Mouse (Mus musculus) kidney, postnatal 0 days (tissue): ENCODE measurements around the gene Serpina16. TPM values are rescaled to one million over a fixed set of nuclear protein-coding genes. Genes with fewer than 3 reads are reported as not detected.

Experiments used
- ATAC-seq: fragments of 200-750 bp; cut with Nextera tagmentation; replicated peaks from 2 replicates; pipeline ENCODE4 v1.8.0; 2017; ENCODE audit warnings: low read depth, moderate number of reproducible peaks, moderate TSS enrichment, moderate library complexity; ENCODE audit not compliant: low FRiP score
- DNase-seq: peaks from one replicate; pipeline ENCODE4 v3.0.0-alpha.2; 2016; ENCODE audit warnings: low spot score
- H3K27ac ChIP-seq: fragments of 300-500 bp; sonication (generic); 2 replicates; pipeline ENCODE4 v1.5.1; 2014; ENCODE audit warnings: mild to moderate bottlenecking
- H3K27me3 ChIP-seq: fragments of 300-500 bp; sonication (generic); 2 replicates; pipeline ENCODE4 v1.6.1; 2014; ENCODE audit warnings: low read length, mixed read lengths; ENCODE audit not compliant: insufficient read depth
- H3K36me3 ChIP-seq: fragments of 300-500 bp; sonication (generic); 2 replicates; pipeline ENCODE4 v1.6.1; 2014; ENCODE audit warnings: low read length, mixed read lengths; ENCODE audit not compliant: insufficient read depth
- H3K4me1 ChIP-seq: fragments of 300-500 bp; sonication (generic); replicated peaks from 2 replicates; pipeline ENCODE4 v1.6.1; 2014; ENCODE audit warnings: antibody characterized with exemption, low read length, mixed read lengths; ENCODE audit not compliant: insufficient read depth
- H3K4me2 ChIP-seq: fragments of 300-500 bp; sonication (generic); 2 replicates; pipeline ENCODE4 v1.6.1; 2014; ENCODE audit warnings: mild to moderate bottlenecking, low read length, moderate library complexity, mixed read lengths
- H3K4me3 ChIP-seq: fragments of 300-500 bp; sonication (generic); replicated peaks from 2 replicates; pipeline ENCODE4 v1.5.1; 2014; ENCODE audit warnings: low read depth, low read length
- H3K9ac ChIP-seq: fragments of 300-500 bp; sonication (generic); 2 replicates; pipeline ENCODE4 v1.6.1; 2014; ENCODE audit warnings: low read depth, low read length
- H3K9me3 ChIP-seq: fragments of 300-500 bp; sonication (generic); replicated peaks from 2 replicates; pipeline ENCODE4 v1.6.1; 2016; ENCODE audit warnings: low read length, inconsistent platforms, mixed read lengths
- CTCF ChIP-seq: IDR thresholded peaks from 2 replicates; pipeline ENCODE4 v1.5.1; 2016; ENCODE audit warnings: antibody characterized with exemption, low read depth, mild to moderate bottlenecking, moderate library complexity
- WGBS: fragments of 180-500 bp; shearing (Covaris S2); extraction: QIAGEN DNeasy Blood & Tissue Kit; methylation state at CpG from one replicate; pipeline ENCODE4 v1.1.7; 2014; 5-methylcytosine and 5-hydroxymethylcytosine counted together
- polyA plus RNA-seq: library from polyadenylated mRNA; unstranded; fragments of >200 nt; fragmentation: Nextera tagmentation; extraction: Ambion mirVana; gene quantifications from 2 replicates; pipeline ENCODE4 v1.2.1, GENCODE M21; 2015

The Serpina16 gene
- polyA plus RNA-seq, 1 experiment from 2014 or later, result not detected

DNA sequence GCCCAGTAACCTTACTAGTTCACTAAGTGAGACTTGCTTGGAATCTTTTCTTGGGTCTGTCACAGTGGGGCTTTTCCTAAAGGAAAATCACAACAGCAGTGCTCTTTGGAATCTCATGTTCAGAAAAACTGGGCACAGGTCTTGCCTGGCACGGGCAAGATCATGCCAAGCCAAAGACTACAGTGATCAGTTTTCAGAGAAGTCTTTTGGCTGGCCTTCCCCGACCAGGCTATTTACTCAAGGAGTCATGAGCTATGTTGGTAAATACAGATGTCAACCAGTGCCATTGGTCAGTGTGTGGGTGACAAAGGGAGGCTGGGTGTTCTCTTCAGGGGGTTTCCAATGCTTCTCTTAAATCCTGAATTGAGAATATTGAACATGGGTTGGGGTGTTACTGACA is 16.8 kb downstream of the Serpina16 start:
- DNase-seq (no peak), ATAC-seq (no peak)
- no peak overlapping the region for H3K27ac ChIP-seq
- no peak for TF ChIP-seq CTCF
- H3K4me3 ChIP-seq, result no peak overlapping the region
- no peaks in the 10 kb centered on the region for H3K4me1 ChIP-seq
- H3K9ac ChIP-seq, result no peak overlapping the region
- H3K9me3 ChIP-seq, result no peaks in the 10 kb centered on the region
- H3K4me2 ChIP-seq, result no peak overlapping the region
- H3K27me3 ChIP-seq, result no peaks in the 10 kb centered on the region
- no peaks in the 10 kb centered on the region for H3K36me3 ChIP-seq
- WGBS, result 82% methylated on average over 2 of the region's 2 CpGs

- Histone ChIP-seq H3K27ac (no peak overlapping the region), H3K27me3 (no peaks in the 10 kb centered on the region), H3K4me3 (no peak overlapping the region), H3K4me2 (no peak overlapping the region), H3K4me1 (no peaks in the 10 kb centered on the region), H3K9me3 (no peaks in the 10 kb centered on the region), H3K36me3 (no peaks in the 10 kb centered on the region), H3K9ac (no peak overlapping the region)
- TF ChIP-seq CTCF, result no peak
- DNase-seq (no peak), ATAC-seq (no peak)
- WGBS, result 80% methylated on average over 10 of the region's 10 CpGs
These were observed 17.9 kb downstream of the Serpina16 start for GRCm38 (mm10) chr12:103657991-103658390.

DNA sequence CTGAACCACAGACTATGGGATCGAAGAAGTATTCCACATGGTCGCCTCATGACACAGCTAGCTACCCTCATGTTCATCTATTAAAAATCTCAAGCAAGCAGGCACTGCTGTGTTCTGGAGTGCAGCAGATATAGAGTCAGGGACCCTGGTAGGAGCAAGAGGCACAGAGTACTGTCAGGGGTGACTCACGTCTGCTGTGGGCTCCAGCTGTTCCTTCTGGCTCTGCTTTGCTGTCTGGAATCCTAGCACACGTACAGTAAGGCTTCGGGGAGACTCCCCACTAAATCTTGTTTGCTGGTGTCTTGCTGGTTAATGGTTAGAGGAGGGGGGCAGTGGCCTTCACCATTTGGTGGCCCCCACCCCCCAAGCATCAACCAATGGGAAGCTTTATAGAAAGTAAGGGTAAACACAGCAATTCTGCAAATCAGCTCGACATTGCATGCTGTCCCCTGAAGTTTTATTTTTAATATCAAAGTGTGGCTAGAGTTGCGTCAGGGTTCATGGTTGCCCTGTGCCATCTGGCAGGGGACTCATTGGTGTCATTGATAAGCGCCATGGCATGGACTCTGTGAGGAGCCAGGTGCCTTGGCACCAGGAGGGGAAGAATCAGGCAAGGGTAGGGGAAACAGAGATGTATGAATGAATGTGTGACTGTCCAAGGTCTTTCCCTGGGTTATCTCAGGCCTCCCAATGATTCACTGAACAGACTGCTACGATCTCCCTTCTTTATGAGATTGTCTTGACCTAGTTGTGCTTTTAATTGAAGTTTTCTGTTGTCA is 18.9 kb downstream of the Serpina16 start, which contains the start of gene Serpina6:
TSS of gene Serpina6 (minus strand) at position 365 of the 779 bp plus-strand sequence.
- Histone ChIP-seq H3K4me2 (no peak within 1 kb of the TSS), H3K27ac (no peak within 1 kb of the TSS), H3K9me3 (no peaks in the 10 kb centered on the region), H3K27me3 (no peaks in the 10 kb centered on the region), H3K4me1 (no peaks in the 10 kb centered on the region), H3K36me3 (no peaks in the 10 kb centered on the region), H3K4me3 (no peak within 1 kb of the TSS), H3K9ac (no peak within 1 kb of the TSS)
- 68% methylated on average over 9 of the region's 9 CpGs for WGBS
- DNase-seq, result no peak
- no peak for TF ChIP-seq CTCF
- ATAC-seq, result no peak

- no peak for TF ChIP-seq CTCF
- 86% methylated on average over 7 of the region's 7 CpGs for WGBS
- Histone ChIP-seq H3K4me1 (no peaks in the 10 kb centered on the region), H3K36me3 (no peaks in the 10 kb centered on the region), H3K27ac (no peak overlapping the region), H3K9ac (no peak overlapping the region), H3K4me2 (no peak overlapping the region), H3K27me3 (no peaks in the 10 kb centered on the region), H3K4me3 (no peak overlapping the region), H3K9me3 (no peaks in the 10 kb centered on the region)
- ATAC-seq (no peak), DNase-seq (no peak)
These were observed 20.6 kb downstream of the Serpina16 start for GRCm38 (mm10) chr12:103655123-103656044.

GRCm38 (mm10) chr12:103653836-103654235 is 22.1 kb downstream of the Serpina16 start:
- no peaks in the 10 kb centered on the region for H3K27me3 ChIP-seq
- DNase-seq (no peak), ATAC-seq (no peak)
- no peak overlapping the region for H3K9ac ChIP-seq
- H3K4me2 ChIP-seq, result no peak overlapping the region
- WGBS, result 96% methylated on average over 2 of the region's 2 CpGs
- no peak overlapping the region for H3K4me3 ChIP-seq
- H3K27ac ChIP-seq, result no peak overlapping the region
- no peak for TF ChIP-seq CTCF
- no peaks in the 10 kb centered on the region for H3K9me3 ChIP-seq
- no peaks in the 10 kb centered on the region for H3K36me3 ChIP-seq
- H3K4me1 ChIP-seq, result no peaks in the 10 kb centered on the region

GRCm38 (mm10) chr12:103646314-103646713 is 29.6 kb downstream of the Serpina16 start:
- H3K4me2 ChIP-seq, result no peak overlapping the region
- H3K4me1 ChIP-seq, result no peaks in the 10 kb centered on the region
- DNase-seq (no peak), ATAC-seq (no peak)
- TF ChIP-seq CTCF, result no peak
- no peaks in the 10 kb centered on the region for H3K36me3 ChIP-seq
- H3K9me3 ChIP-seq, result no peaks in the 10 kb centered on the region
- no peak overlapping the region for H3K4me3 ChIP-seq
- no peaks in the 10 kb centered on the region for H3K27me3 ChIP-seq
- H3K27ac ChIP-seq, result no peak overlapping the region
- 79% methylated on average over 2 of the region's 2 CpGs for WGBS
- H3K9ac ChIP-seq, result no peak overlapping the region
